Comparison of ENCODE assay signal across 23 mouse cellular contexts in genomic region chr6:106458166-106458565, GRCm38 (mm10).
DNase-seq lines count a peak whose midpoint lies in the region; ATAC-seq and TF ChIP-seq lines count a peak whose summit lies in the region.
"Had no signal": no experiment of that assay in that cellular context is flagged by ENCODE, and none has a peak within 500 bp of the region (broad histone marks: within the 10 kb centered on the region; RNA-seq: fewer than 3 reads in every experiment).

No protein-coding gene starts in this region.

- no peaks in the 10 kb centered on the region for H3K4me1 ChIP-seq in lung, embryonic 14.5 days (ENCODE audit: insufficient read depth)
- no peaks in the 10 kb centered on the region for H3K4me1 ChIP-seq in lung, adult 2 months (ENCODE audit: control insufficient read depth, insufficient read depth, low read length)
- H3K4me1 ChIP-seq in lung, embryonic 16.5 days (replicated peaks; ENCODE audit: control insufficient read depth, insufficient read depth, low read length): no peaks in the 10 kb centered on the region
- peaks cover 9% of the 10 kb centered on the region; the same call in 1 of the 2 replicates for H3K4me1 ChIP-seq in midbrain, embryonic 15.5 days
- no peaks in the 10 kb centered on the region; the same call in 1 of the 2 replicates for H3K4me1 ChIP-seq in forebrain, embryonic 14.5 days (ENCODE audit: control insufficient read depth, insufficient read depth, low read length)

- no peak overlapping the region for H3K27ac ChIP-seq in lung, embryonic 14.5 days (ENCODE audit: low read depth)
- H3K27ac ChIP-seq in lung, embryonic 16.5 days (ENCODE audit: low read length): no peak overlapping the region
- no peak overlapping the region for H3K27ac ChIP-seq in midbrain, embryonic 15.5 days
- H3K27ac ChIP-seq in forebrain, embryonic 14.5 days (ENCODE audit: low read depth, low read length): no peak overlapping the region

- no peaks in the 10 kb centered on the region for H3K9me3 ChIP-seq in lung, embryonic 14.5 days (ENCODE audit: low read depth, low read length)
- H3K9me3 ChIP-seq in lung, embryonic 16.5 days (ENCODE audit: control insufficient read depth, low read length): no peaks in the 10 kb centered on the region
- H3K9me3 ChIP-seq in midbrain, embryonic 15.5 days: no peaks in the 10 kb centered on the region
- H3K9me3 ChIP-seq in forebrain, embryonic 14.5 days (replicated peaks; ENCODE audit: control insufficient read depth, low read length): no peaks in the 10 kb centered on the region

- DNase-seq in lung, embryonic 14.5 days: peak; percentile 60
- DNase-seq in lung, adult 2 months: no peak
- DNase-seq in lung, postnatal 10 days: no peak
- DNase-seq in A20 (ENCODE audit: low read depth, low spot score): peak; percentile 83
- DNase-seq in forebrain, embryonic 14.5 days (ENCODE audit: low spot score): no peak
- DNase-seq: adrenal gland, adult 2 months; adrenal gland, adult 8-10 months; adrenal gland, postnatal 10 days; adrenal gland, postnatal 14 days; adrenal gland, postnatal 25 days; adrenal gland, postnatal 36 days; B cell, adult 2 months; cerebellum, adult 11 months; cerebellum, adult 11-12 months; cerebellum, adult 18-20 months had no signal

- no peaks in the 10 kb centered on the region for H3K36me3 ChIP-seq in lung, embryonic 14.5 days (ENCODE audit: insufficient read depth)
- H3K36me3 ChIP-seq in lung, embryonic 16.5 days (ENCODE audit: control insufficient read depth, insufficient read depth, low read length): no peaks in the 10 kb centered on the region
- H3K36me3 ChIP-seq in midbrain, embryonic 15.5 days (replicated peaks): no peaks in the 10 kb centered on the region
- H3K36me3 ChIP-seq in forebrain, embryonic 14.5 days (ENCODE audit: control insufficient read depth, insufficient read depth, low read length): no peaks in the 10 kb centered on the region
- H3K36me3 ChIP-seq: G1E had no signal

- no peak overlapping the region for H3K4me2 ChIP-seq in lung, embryonic 14.5 days
- H3K4me2 ChIP-seq in lung, embryonic 16.5 days (ENCODE audit: low read depth, low read length): no peak overlapping the region
- H3K4me2 ChIP-seq in midbrain, embryonic 15.5 days: no peak overlapping the region
- H3K4me2 ChIP-seq in forebrain, embryonic 14.5 days (ENCODE audit: low read length): no peak overlapping the region

- H3K4me3 ChIP-seq in lung, embryonic 14.5 days (ENCODE audit: low read depth, low read length): no peak overlapping the region
- no peak overlapping the region for H3K4me3 ChIP-seq in lung, adult 2 months (replicated peaks; ENCODE audit: extremely low read depth, low read depth, low read length)
- no peak overlapping the region for H3K4me3 ChIP-seq in lung, embryonic 16.5 days (ENCODE audit: low read length)
- H3K4me3 ChIP-seq in midbrain, embryonic 15.5 days: no peak overlapping the region
- no peak overlapping the region for H3K4me3 ChIP-seq in forebrain, embryonic 14.5 days (ENCODE audit: low read depth, low read length)

- 28% methylated on average over 6 of the region's 6 CpGs for WGBS in lung, embryonic 14.5 days
- 45% methylated on average over 6 of the region's 6 CpGs for WGBS in lung, adult 2 months
- WGBS in lung, embryonic 16.5 days: 40% methylated on average over 6 of the region's 6 CpGs
- 73% methylated on average over 6 of the region's 6 CpGs for WGBS in midbrain, embryonic 15.5 days
- WGBS in forebrain, embryonic 14.5 days: 84% methylated on average over 6 of the region's 6 CpGs

- no peak for TF ChIP-seq CTCF in lung, embryonic 14.5 days (IDR thresholded peaks at IDR 0.05; ENCODE audit: low read depth)
- TF ChIP-seq CTCF in lung, adult 2 months (IDR thresholded peaks at IDR 0.05; ENCODE audit: insufficient read depth, low read length): no peak

- peak; percentile 79; the same call in 1 of the 2 replicates for ATAC-seq in lung, embryonic 14.5 days (ENCODE audit: insufficient read depth)
- 0 out of 2 replicates have a peak, but pooled peaks have one; percentile 34 for ATAC-seq in lung, embryonic 16.5 days (ENCODE audit: low read depth)
- ATAC-seq in megakaryocyte, adult 5-6 weeks (ENCODE audit: poor library complexity, severe bottlenecking): 0 out of 2 replicates have a peak, but pooled peaks have one; percentile 24
- no peak for ATAC-seq in midbrain, embryonic 15.5 days (replicated peaks)
- no peak for ATAC-seq in forebrain, embryonic 14.5 days
- ATAC-seq: activated CD4-positive, CD25-positive, alpha-beta regulatory T cell, adult 4 months; CD4-positive, CD25-positive, alpha-beta regulatory T cell, adult 4 months; Patski had no signal

- H3K27me3 ChIP-seq in lung, embryonic 14.5 days (ENCODE audit: insufficient read depth, low read length): no peaks in the 10 kb centered on the region
- no peaks in the 10 kb centered on the region for H3K27me3 ChIP-seq in lung, embryonic 16.5 days (ENCODE audit: control insufficient read depth, insufficient read depth, low read depth, low read length)
- no peaks in the 10 kb centered on the region for H3K27me3 ChIP-seq in midbrain, embryonic 15.5 days (replicated peaks)
- H3K27me3 ChIP-seq in forebrain, embryonic 14.5 days (replicated peaks; ENCODE audit: control insufficient read depth, insufficient read depth, low read length): no peaks in the 10 kb centered on the region
- H3K27me3 ChIP-seq: CH12.LX had no signal

- no peak for TF ChIP-seq POLR2A in lung, adult 2 months (IDR thresholded peaks at IDR 0.05; ENCODE audit: borderline replicate concordance, extremely low read depth, low read depth, low read length)

- H3K9ac ChIP-seq in lung, embryonic 14.5 days: no peak overlapping the region
- H3K9ac ChIP-seq in lung, embryonic 16.5 days (ENCODE audit: low read length): no peak overlapping the region
- no peak overlapping the region for H3K9ac ChIP-seq in midbrain, embryonic 15.5 days
- H3K9ac ChIP-seq in forebrain, embryonic 14.5 days (ENCODE audit: low read length): no peak overlapping the region

Comparison
In these comparisons a context has a peak if more than half of its experiments do, and no peak if none do; other contexts are left out.
1. DNase-seq: peak in lung, embryonic 14.5 days (single experiment) and A20 (single experiment); none in lung, adult 2 months (single experiment), lung, postnatal 10 days (single experiment) and forebrain, embryonic 14.5 days (single experiment).
2. ATAC-seq: peak in lung, embryonic 14.5 days (single experiment), lung, embryonic 16.5 days (single experiment) and megakaryocyte, adult 5-6 weeks (single experiment); none in midbrain, embryonic 15.5 days (single experiment) and forebrain, embryonic 14.5 days (single experiment).